Mouse (Mus musculus) embryonic fibroblast, embryonic 13.5 days (primary cell): ENCODE measurements around the gene Foxi1.

Experiments used
- CTCF ChIP-seq: IDR thresholded peaks from 2 replicates; pipeline ENCODE4 v1.5.1; 2011; ENCODE audit warnings: mild to moderate bottlenecking, control low read depth, low read length, moderate library complexity, borderline replicate concordance; ENCODE audit not compliant: insufficient read depth
- POLR2A ChIP-seq: IDR thresholded peaks from 2 replicates; pipeline ENCODE4 v1.6.1; 2011; ENCODE audit warnings: low read depth, mild to moderate bottlenecking, control low read depth, low read length, moderate library complexity

GRCm38 (mm10) chr11:34194158-34194941, 13.5 kb downstream of the Foxi1 start:
- no peak for TF ChIP-seq CTCF
- TF ChIP-seq POLR2A, result no peak
